Mouse (Mus musculus) limb, embryonic 14.5 days (tissue): ENCODE measurements around the gene Med27. TPM values are rescaled to one million over a fixed set of nuclear protein-coding genes. Genes with fewer than 3 reads are reported as not detected.

Experiments
- ATAC-seq: fragments of 200-750 bp; cut with Nextera tagmentation; 2 replicates; pipeline ENCODE4 v1.8.0; 2017; ENCODE audit warnings: low read depth, moderate number of reproducible peaks, moderate TSS enrichment; ENCODE audit not compliant: low FRiP score
- DNase-seq: peaks from one replicate; pipeline ENCODE4 v3.0.0-alpha.2; 2015; ENCODE audit warnings: low spot score
- H3K27ac ChIP-seq: fragments of 300-500 bp; sonication (generic); replicated peaks from 2 replicates; pipeline ENCODE4 v1.5.1; 2014; ENCODE audit warnings: low read depth, mild to moderate bottlenecking, low read length, moderate library complexity, mixed read lengths
- H3K27me3 ChIP-seq: fragments of 300-500 bp; sonication (generic); 2 replicates; pipeline ENCODE4 v1.6.1; 2014; ENCODE audit warnings: low read length, mixed read lengths; ENCODE audit not compliant: control insufficient read depth, insufficient read depth
- H3K36me3 ChIP-seq: fragments of 300-500 bp; sonication (generic); 2 replicates; pipeline ENCODE4 v1.6.1; 2014; ENCODE audit warnings: mild to moderate bottlenecking, low read length, moderate library complexity, mixed read lengths; ENCODE audit not compliant: control insufficient read depth, insufficient read depth
- H3K4me1 ChIP-seq: fragments of 300-500 bp; sonication (generic); 2 replicates; pipeline ENCODE4 v1.6.1; 2014; ENCODE audit warnings: antibody characterized with exemption, low read length, mixed read lengths; ENCODE audit not compliant: control insufficient read depth, insufficient read depth
- H3K4me2 ChIP-seq: fragments of 300-500 bp; sonication (generic); replicated peaks from 2 replicates; pipeline ENCODE4 v1.6.1; 2014; ENCODE audit warnings: low read depth, mild to moderate bottlenecking, low read length, moderate library complexity; ENCODE audit not compliant: severe bottlenecking
- H3K4me3 ChIP-seq: fragments of 300-500 bp; sonication (generic); replicated peaks from 2 replicates; pipeline ENCODE4 v1.5.1; 2014; ENCODE audit warnings: low read length
- H3K9ac ChIP-seq: fragments of 300-500 bp; sonication (generic); 2 replicates; pipeline ENCODE4 v1.6.1; 2014; ENCODE audit warnings: mild to moderate bottlenecking, low read depth, low read length, moderate library complexity; ENCODE audit not compliant: severe bottlenecking
- H3K9me3 ChIP-seq: fragments of 300-500 bp; sonication (generic); 2 replicates; pipeline ENCODE4 v1.6.1; 2016; ENCODE audit warnings: low read length; ENCODE audit not compliant: control insufficient read depth
- POLR2A ChIP-seq: fragments of 200-500 bp; IDR thresholded peaks from 2 replicates; pipeline ENCODE4 v1.8.0; 2012; ENCODE audit warnings: inconsistent platforms, mild to moderate bottlenecking, moderate library complexity, borderline replicate concordance; ENCODE audit not compliant: insufficient read depth, insufficient read length; ENCODE audit errors: extremely low read depth
- WGBS: fragments of 180-500 bp; shearing (Covaris S2); extraction: QIAGEN DNeasy Blood & Tissue Kit; methylation state at CpG from one replicate; pipeline ENCODE4 v1.1.7; 2014; 5-methylcytosine and 5-hydroxymethylcytosine counted together
- polyA plus RNA-seq, 2 experiments: library from polyadenylated mRNA; depleted of rRNA in 1 of 2; stranded (reverse) in 1 of 2; unstranded in 1 of 2; fragments of >200 nt; fragmentation: Nextera tagmentation in 1 of 2; extraction: Ambion mirVana in 1 of 2; gene quantifications; 2 replicates each; pipeline versions ENCODE4 v1.2.1 to v1.2.3; 2012 to 2014

Gene Med27
- polyA plus RNA-seq, 2 experiments: 45.6 to 49.4 TPM

- Histone ChIP-seq H3K9ac (no peak overlapping the region), H3K9me3 (no peaks in the 10 kb centered on the region), H3K4me3 (no peak overlapping the region), H3K27ac (no peak overlapping the region), H3K4me1 (no peaks in the 10 kb centered on the region), H3K4me2 (no peak overlapping the region), H3K27me3 (no peaks in the 10 kb centered on the region), H3K36me3 (0 out of 2 replicates have a peak, but pooled peaks cover 4% of the 10 kb centered on the region)
- DNase-seq: no peak
- WGBS: 79% methylated on average over 9 of the region's 9 CpGs
- TF ChIP-seq POLR2A: no peak
- no peak for ATAC-seq
These were observed 154.2 kb downstream of the Med27 start for GRCm38 (mm10) chr2:29500601-29501350.

- H3K36me3 ChIP-seq: 0 out of 2 replicates have a peak, but pooled peaks cover 4% of the 10 kb centered on the region
- H3K27me3 ChIP-seq: no peaks in the 10 kb centered on the region
- 85% methylated on average over 4 of the region's 4 CpGs for WGBS
- ATAC-seq: no peak
- TF ChIP-seq POLR2A: no peak
- H3K9me3 ChIP-seq: no peaks in the 10 kb centered on the region
- H3K4me1 ChIP-seq: no peaks in the 10 kb centered on the region
- no peak overlapping the region for H3K4me3 ChIP-seq
- DNase-seq: no peak
- H3K27ac ChIP-seq: no peak overlapping the region
- no peak overlapping the region for H3K4me2 ChIP-seq
- H3K9ac ChIP-seq: no peak overlapping the region
These were observed 154.8 kb downstream of the Med27 start for GRCm38 (mm10) chr2:29501381-29501780.

GRCm38 (mm10) chr2:29504848-29505247, 158.2 kb downstream of the Med27 start:
- H3K4me1 ChIP-seq: no peaks in the 10 kb centered on the region
- no peak overlapping the region for H3K9ac ChIP-seq
- WGBS: 55% methylated on average over 6 of the region's 6 CpGs

GRCm38 (mm10) chr2:29506411-29506810, 159.8 kb downstream of the Med27 start:
- Histone ChIP-seq H3K36me3 (no peaks in the 10 kb centered on the region), H3K9ac (no peak overlapping the region), H3K27ac (no peak overlapping the region), H3K4me1 (no peaks in the 10 kb centered on the region), H3K9me3 (no peaks in the 10 kb centered on the region), H3K27me3 (no peaks in the 10 kb centered on the region), H3K4me3 (no peak overlapping the region), H3K4me2 (no peak overlapping the region)
- WGBS: 75% methylated on average over 4 of the region's 4 CpGs
- TF ChIP-seq POLR2A: no peak
- ATAC-seq (no peak), DNase-seq (no peak)

More at GRCm38 (mm10) chr2:29504848-29505247, 158.2 kb downstream of the Med27 start:
- no peak for TF ChIP-seq POLR2A
- H3K27ac ChIP-seq: no peak overlapping the region
- H3K4me2 ChIP-seq: no peak overlapping the region
- no peak overlapping the region for H3K4me3 ChIP-seq
- DNase-seq (no peak), ATAC-seq (no peak)
- 0 out of 2 replicates have a peak, but pooled peaks cover 4% of the 10 kb centered on the region for H3K36me3 ChIP-seq
- H3K9me3 ChIP-seq: no peaks in the 10 kb centered on the region
- no peaks in the 10 kb centered on the region for H3K27me3 ChIP-seq

- 31% methylated on average over 7 of the region's 7 CpGs for WGBS
- Histone ChIP-seq H3K9me3 (no peaks in the 10 kb centered on the region), H3K4me3 (no peak overlapping the region), H3K36me3 (0 out of 2 replicates have a peak, but pooled peaks cover 2% of the 10 kb centered on the region), H3K4me2 (no peak overlapping the region), H3K9ac (no peak overlapping the region), H3K27me3 (no peaks in the 10 kb centered on the region), H3K27ac (no peak overlapping the region), H3K4me1 (0 out of 2 replicates have a peak, but pooled peaks cover 3% of the 10 kb centered on the region)
- DNase-seq: no peak
- ATAC-seq: no peak
- no peak for TF ChIP-seq POLR2A
These were observed 166.5 kb downstream of the Med27 start for GRCm38 (mm10) chr2:29513131-29513530.

- Histone ChIP-seq H3K9me3 (no peaks in the 10 kb centered on the region), H3K4me3 (no peak overlapping the region), H3K27me3 (no peaks in the 10 kb centered on the region), H3K9ac (no peak overlapping the region), H3K4me1 (0 out of 2 replicates have a peak, but pooled peaks cover 7% of the 10 kb centered on the region), H3K4me2 (no peak overlapping the region), H3K36me3 (0 out of 2 replicates have a peak, but pooled peaks cover 2% of the 10 kb centered on the region), H3K27ac (no peak overlapping the region)
- DNase-seq (no peak), ATAC-seq (no peak)
- no peak for TF ChIP-seq POLR2A
- whole genome bisulfite sequencing: 79% methylated on average over 6 of the region's 6 CpGs
These were observed 168.2 kb downstream of the Med27 start for GRCm38 (mm10) chr2:29514836-29515235.
